Mouse (Mus musculus) lung, adult 2 months (tissue): ENCODE data around the gene Tut1.

ENCODE experiments used
- CTCF ChIP-seq: fragments of 200-500 bp; IDR thresholded peaks from 2 replicates; pipeline ENCODE4 v1.5.1; 2011; ENCODE audit warnings: mild to moderate bottlenecking, low read length, control low read depth; ENCODE audit not compliant: insufficient read depth
- POLR2A ChIP-seq: fragments of 200-500 bp; IDR thresholded peaks from 2 replicates; pipeline ENCODE4 v1.6.1; 2011; ENCODE audit warnings: low read depth, mild to moderate bottlenecking, control low read depth, low read length, borderline replicate concordance; ENCODE audit errors: extremely low read depth

- TF ChIP-seq CTCF (no peak), POLR2A (no peak)
These were observed 1.4 kb upstream of the Tut1 start for GRCm38 (mm10) chr19:8952241-8952640.
